Mouse (Mus musculus): ENCODE measurements around the gene Trex2. TPM values are rescaled to one million over a fixed set of nuclear protein-coding genes. Genes with fewer than 3 reads are reported as not detected.
A peak's percentile ranks its signal among the peaks of the same experiment; 100 is the strongest.

Gene Trex2
- polyA plus RNA-seq, 1 experiment from 2014 or later: not detected

DNA sequence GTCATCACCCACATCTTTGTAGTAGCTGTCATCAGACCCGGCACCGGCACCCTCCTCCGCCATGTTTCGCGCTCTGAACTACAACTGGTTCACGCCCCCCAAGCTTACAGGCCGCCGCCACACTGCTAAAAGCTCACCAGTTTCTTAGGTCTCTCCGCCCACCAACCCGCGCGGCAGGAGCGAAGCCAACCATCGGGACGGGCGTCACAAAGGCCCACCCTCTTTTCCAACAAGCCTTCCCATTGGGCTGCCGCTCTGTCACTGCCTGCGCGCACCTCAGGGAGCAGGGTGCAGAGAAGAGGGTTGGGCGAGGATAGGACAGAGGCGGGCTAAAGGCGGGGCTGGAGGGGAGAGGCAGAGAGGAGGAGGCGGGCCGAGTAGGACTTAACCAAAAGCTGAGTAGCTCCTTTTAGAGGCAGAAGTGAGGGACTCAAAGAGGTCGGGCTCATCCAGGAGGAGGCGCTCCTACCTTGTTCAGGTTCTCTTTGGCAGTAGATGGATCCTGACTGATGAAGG, 23.8 kb upstream of the Trex2 start, which contains the start of gene Haus7:
Gene Haus7, minus strand, starts transcription at position 168 of the 516 bp plus-strand sequence.
- Histone ChIP-seq H3K9me3 (ENCODE audit: control insufficient read depth, low read length) (no peaks in the 10 kb centered on the region), H3K27ac (ENCODE audit: low read depth, low read length) (no peak within 1 kb of the TSS), H3K36me3 (ENCODE audit: control insufficient read depth, insufficient read depth, low read length) (no peaks in the 10 kb centered on the region), H3K9ac (ENCODE audit: low read length) (peak within 1 kb of the TSS; percentile 61), H3K4me2 (peak within 1 kb of the TSS; percentile 50), H3K4me1 (ENCODE audit: control insufficient read depth, insufficient read depth, low read length) (no peaks in the 10 kb centered on the region), H3K4me3 (ENCODE audit: low read depth, low read length) (peak within 1 kb of the TSS; percentile 49), H3K27me3 (ENCODE audit: control insufficient read depth, insufficient read depth, low read length) (no peaks in the 10 kb centered on the region)
- 11% methylated on average over 26 of the region's 26 CpGs for WGBS
- ATAC-seq (ENCODE audit: low FRiP score) (peak; percentile 100), DNase-seq (ENCODE audit: low spot score, missing footprints) (peak; percentile 94)

DNA sequence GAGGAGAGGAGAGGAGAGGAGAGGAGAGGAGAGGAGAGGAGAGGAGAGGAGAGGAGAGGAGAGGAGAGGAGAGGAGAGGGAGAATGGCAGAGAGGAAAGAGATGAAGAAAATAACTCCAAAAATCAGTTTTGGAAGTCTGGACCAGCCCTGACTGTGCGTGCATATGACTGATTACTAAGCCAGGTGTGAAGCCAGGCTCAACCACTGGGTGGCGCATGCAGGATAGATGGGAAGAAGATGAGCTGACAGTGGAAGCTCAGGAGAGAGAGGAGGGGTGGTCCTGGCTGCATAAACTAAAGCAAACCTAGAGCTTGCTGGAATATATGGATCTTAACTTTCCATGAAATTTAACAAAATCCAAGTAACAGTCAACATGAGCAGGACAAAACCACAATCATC, 16.8 kb upstream of the Trex2 start:
- Histone ChIP-seq H3K36me3 (ENCODE audit: control insufficient read depth, insufficient read depth, low read length) (no peaks in the 10 kb centered on the region), H3K4me1 (ENCODE audit: control insufficient read depth, insufficient read depth, low read length) (no peaks in the 10 kb centered on the region), H3K4me2 (no peak overlapping the region), H3K9me3 (ENCODE audit: control insufficient read depth, low read length) (no peaks in the 10 kb centered on the region), H3K9ac (ENCODE audit: low read length) (no peak overlapping the region), H3K27ac (ENCODE audit: low read depth, low read length) (no peak overlapping the region), H3K4me3 (ENCODE audit: low read depth, low read length) (no peak overlapping the region), H3K27me3 (ENCODE audit: control insufficient read depth, insufficient read depth, low read length) (no peaks in the 10 kb centered on the region)
- peak; percentile 92 for DNase-seq (ENCODE audit: low spot score, missing footprints)
- ATAC-seq (ENCODE audit: low FRiP score): no peak
- WGBS: 26% methylated on average over 2 of the region's 2 CpGs

DNA sequence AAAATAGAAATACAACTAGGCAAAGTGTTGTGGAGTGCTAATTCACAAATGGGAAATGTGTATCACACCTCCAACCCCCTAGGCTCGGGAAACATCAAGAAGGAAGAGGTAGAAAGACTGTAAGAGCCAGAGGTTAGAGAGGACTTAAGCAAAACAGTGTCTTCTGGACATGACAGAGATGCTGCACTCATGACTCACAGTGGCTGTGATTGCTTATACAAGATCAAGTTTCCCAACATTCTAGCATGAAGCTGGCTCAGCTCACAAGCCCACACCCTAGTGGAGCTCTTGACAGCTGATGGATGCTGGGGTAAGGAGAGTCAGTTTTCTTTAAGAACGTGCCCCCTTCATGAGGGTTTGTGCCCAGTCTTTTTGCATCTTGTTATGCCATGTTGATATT, 6.3 kb upstream of the Trex2 start:
- DNase-seq (ENCODE audit: low spot score, missing footprints) (no peak), ATAC-seq (ENCODE audit: low FRiP score) (no peak)
- no peaks in the 10 kb centered on the region for H3K9me3 ChIP-seq (ENCODE audit: control insufficient read depth, low read length)
- H3K4me2 ChIP-seq: no peak overlapping the region
- no peaks in the 10 kb centered on the region for H3K36me3 ChIP-seq (ENCODE audit: control insufficient read depth, insufficient read depth, low read length)
- no peak overlapping the region for H3K27ac ChIP-seq (ENCODE audit: low read depth, low read length)
- 63% methylated on average over 2 of the region's 2 CpGs for WGBS
- no peak overlapping the region for H3K9ac ChIP-seq (ENCODE audit: low read length)
- H3K27me3 ChIP-seq (ENCODE audit: control insufficient read depth, insufficient read depth, low read length): no peaks in the 10 kb centered on the region
- no peak overlapping the region for H3K4me3 ChIP-seq (ENCODE audit: low read depth, low read length)
- H3K4me1 ChIP-seq (ENCODE audit: control insufficient read depth, insufficient read depth, low read length): no peaks in the 10 kb centered on the region

DNA sequence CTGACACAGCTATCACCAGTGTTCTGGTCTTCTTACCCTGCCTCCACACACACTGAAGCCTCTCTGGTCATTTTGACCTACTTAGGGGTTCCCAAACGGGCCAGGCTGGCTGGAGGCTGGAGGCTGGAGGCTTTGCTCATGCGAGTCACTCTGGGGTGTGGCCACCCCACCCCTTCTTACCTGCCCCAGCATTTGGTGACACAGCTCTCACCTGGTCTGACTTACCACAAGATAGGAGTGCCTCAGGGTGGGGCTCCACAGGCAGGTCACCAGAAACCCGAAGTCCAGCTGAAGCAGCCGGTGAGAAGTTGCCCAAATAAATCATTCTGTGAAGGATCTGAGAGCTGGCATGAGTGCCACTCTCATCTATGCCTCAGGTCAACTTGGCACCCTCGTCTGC, 2.3 kb downstream of the Trex2 start:
- H3K27ac ChIP-seq (ENCODE audit: low read depth, low read length): no peak overlapping the region
- H3K27me3 ChIP-seq (ENCODE audit: control insufficient read depth, insufficient read depth, low read length): no peaks in the 10 kb centered on the region
- H3K4me2 ChIP-seq: no peak overlapping the region
- no peak for ATAC-seq (ENCODE audit: low FRiP score)
- no peaks in the 10 kb centered on the region for H3K36me3 ChIP-seq (ENCODE audit: control insufficient read depth, insufficient read depth, low read length)
- no peak overlapping the region for H3K9ac ChIP-seq (ENCODE audit: low read length)
- no peaks in the 10 kb centered on the region for H3K4me1 ChIP-seq (ENCODE audit: control insufficient read depth, insufficient read depth, low read length)
- H3K4me3 ChIP-seq (ENCODE audit: low read depth, low read length): no peak overlapping the region
- no peak for DNase-seq (ENCODE audit: low spot score, missing footprints)
- WGBS: 84% methylated on average over 5 of the region's 5 CpGs
- H3K9me3 ChIP-seq (ENCODE audit: control insufficient read depth, low read length): no peaks in the 10 kb centered on the region

DNA sequence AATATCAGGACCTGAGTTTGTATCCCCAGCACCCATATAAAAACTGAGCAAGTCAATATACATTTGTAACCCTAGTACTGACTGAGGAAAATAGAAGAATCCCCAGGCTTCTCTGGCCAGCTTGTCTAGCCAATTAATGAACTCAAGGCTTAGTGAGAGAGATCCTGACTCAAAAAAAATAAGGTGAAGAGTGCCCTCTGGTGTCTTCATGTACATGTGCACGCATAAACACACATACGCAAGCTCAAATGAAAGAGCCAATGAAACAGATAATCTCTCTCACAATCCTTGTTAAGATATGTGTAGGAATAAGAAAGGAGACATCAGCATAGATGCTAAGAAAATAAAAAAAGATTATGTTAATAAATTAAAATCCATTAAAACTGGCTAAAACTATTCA, 5.1 kb downstream of the Trex2 start:
- H3K9ac ChIP-seq (ENCODE audit: low read length): no peak overlapping the region
- H3K4me2 ChIP-seq: no peak overlapping the region
- H3K36me3 ChIP-seq (ENCODE audit: control insufficient read depth, insufficient read depth, low read length): no peaks in the 10 kb centered on the region
- ATAC-seq (ENCODE audit: low FRiP score) (no peak), DNase-seq (ENCODE audit: low spot score, missing footprints) (no peak)
- no peak overlapping the region for H3K27ac ChIP-seq (ENCODE audit: low read depth, low read length)
- no peaks in the 10 kb centered on the region for H3K9me3 ChIP-seq (ENCODE audit: control insufficient read depth, low read length)
- 75% methylated on average over 2 of the region's 2 CpGs for WGBS
- H3K4me1 ChIP-seq (ENCODE audit: control insufficient read depth, insufficient read depth, low read length): no peaks in the 10 kb centered on the region
- H3K27me3 ChIP-seq (ENCODE audit: control insufficient read depth, insufficient read depth, low read length): no peaks in the 10 kb centered on the region
- H3K4me3 ChIP-seq (ENCODE audit: low read depth, low read length): no peak overlapping the region

DNA sequence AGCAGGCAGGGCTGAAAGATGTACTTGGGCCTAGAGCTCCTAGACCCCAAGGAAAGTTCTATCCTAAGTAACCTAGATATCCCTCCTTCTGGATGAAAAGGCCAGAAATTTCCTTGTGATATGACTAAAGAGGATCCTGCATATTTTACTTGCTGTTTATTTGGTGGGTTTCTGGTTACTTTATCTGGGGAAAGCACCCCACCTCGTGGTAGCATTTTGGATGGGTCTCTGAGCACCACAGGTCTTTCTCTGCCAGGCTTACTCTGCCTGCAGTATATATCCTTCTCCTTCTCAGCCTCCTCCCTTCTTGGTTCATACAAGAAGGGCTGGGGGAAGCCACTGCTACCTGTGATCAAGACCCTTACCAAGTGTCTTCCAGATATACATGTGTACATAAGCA, 22.4 kb downstream of the Trex2 start:
- H3K9me3 ChIP-seq (ENCODE audit: control insufficient read depth, low read length): no peaks in the 10 kb centered on the region
- 29% methylated on average over 1 of the region's 1 CpGs for WGBS
- no peak overlapping the region for H3K4me3 ChIP-seq (ENCODE audit: low read depth, low read length)
- H3K27ac ChIP-seq (ENCODE audit: low read depth, low read length): no peak overlapping the region
- H3K27me3 ChIP-seq (ENCODE audit: control insufficient read depth, insufficient read depth, low read length): no peaks in the 10 kb centered on the region
- no peak overlapping the region for H3K9ac ChIP-seq (ENCODE audit: low read length)
- ATAC-seq (ENCODE audit: low FRiP score): no peak
- no peak overlapping the region for H3K4me2 ChIP-seq
- no peaks in the 10 kb centered on the region for H3K4me1 ChIP-seq (ENCODE audit: control insufficient read depth, insufficient read depth, low read length)
- no peaks in the 10 kb centered on the region for H3K36me3 ChIP-seq (ENCODE audit: control insufficient read depth, insufficient read depth, low read length)
- DNase-seq (ENCODE audit: low spot score, missing footprints): no peak

DNA sequence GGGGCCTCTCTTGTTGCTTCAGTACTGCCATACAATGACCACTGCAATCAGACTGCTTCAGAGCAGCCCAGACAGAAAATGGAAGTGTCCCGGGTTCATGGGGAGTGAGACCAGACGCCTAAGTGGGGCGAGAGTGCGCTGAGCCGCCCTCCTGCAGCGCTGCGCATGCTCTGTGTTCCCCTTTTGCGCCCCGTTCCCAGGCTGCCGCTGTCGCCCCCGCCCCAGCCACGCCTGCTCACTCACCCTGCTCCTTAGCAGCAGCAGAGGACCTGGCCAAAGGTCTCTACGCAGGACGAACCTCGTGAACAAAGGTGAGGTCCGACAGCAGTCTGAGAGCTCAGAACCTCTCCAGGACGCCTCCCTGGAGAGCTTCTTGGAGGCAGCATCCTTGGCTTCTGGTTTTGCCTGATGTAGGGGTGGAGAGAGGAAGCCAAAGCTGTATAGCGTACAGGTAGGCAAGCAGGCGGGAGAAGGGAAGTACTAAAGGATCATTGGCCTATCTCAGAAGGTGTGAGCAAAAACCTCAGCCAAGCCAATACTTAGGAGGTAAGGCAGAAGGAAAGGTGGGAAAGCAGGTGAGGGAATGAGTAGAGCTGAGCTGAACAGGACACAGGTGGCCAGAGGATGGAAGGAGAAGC, 24.1 kb downstream of the Trex2 start, which contains the start of gene Zfp92:
Gene Zfp92, plus strand, starts transcription at position 217 of the 638 bp plus-strand sequence.
- 17% methylated on average over 20 of the region's 20 CpGs for WGBS
- Histone ChIP-seq H3K9me3 (ENCODE audit: control insufficient read depth, low read length) (no peaks in the 10 kb centered on the region), H3K9ac (ENCODE audit: low read length) (peak within 1 kb of the TSS; percentile 24; the same call in 1 of the 2 replicates), H3K4me3 (ENCODE audit: low read depth, low read length) (peak within 1 kb of the TSS; percentile 15; the same call in 1 of the 2 replicates), H3K4me2 (peak within 1 kb of the TSS; percentile 36), H3K36me3 (ENCODE audit: control insufficient read depth, insufficient read depth, low read length) (no peaks in the 10 kb centered on the region), H3K27ac (ENCODE audit: low read depth, low read length) (no peak within 1 kb of the TSS), H3K27me3 (ENCODE audit: control insufficient read depth, insufficient read depth, low read length) (no peaks in the 10 kb centered on the region), H3K4me1 (ENCODE audit: control insufficient read depth, insufficient read depth, low read length) (no peaks in the 10 kb centered on the region)
- ATAC-seq (ENCODE audit: low FRiP score) (no peak), DNase-seq (ENCODE audit: low spot score, missing footprints) (no peak)

DNA sequence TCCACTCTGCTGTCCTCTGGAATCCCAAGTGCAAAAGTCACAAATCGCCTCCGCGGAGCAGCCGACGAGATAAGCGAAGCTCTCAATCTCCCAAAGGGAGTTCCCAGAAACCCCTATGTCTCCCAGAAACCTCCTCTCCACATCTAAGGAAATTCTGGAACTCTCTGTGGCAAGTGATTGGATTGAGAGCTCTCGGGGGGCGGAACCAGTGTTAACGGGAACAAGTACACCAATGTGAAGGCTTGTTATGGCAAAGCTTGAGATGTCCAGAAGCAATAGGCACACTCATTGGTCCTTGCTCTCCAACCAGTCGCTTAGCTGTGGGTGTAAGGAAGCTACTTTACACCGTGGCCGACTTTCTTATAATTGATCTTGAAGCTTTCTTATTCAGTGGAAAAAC, 33.5 kb downstream of the Trex2 start:
- no peak overlapping the region for H3K4me3 ChIP-seq (ENCODE audit: low read depth, low read length)
- H3K27me3 ChIP-seq (ENCODE audit: control insufficient read depth, insufficient read depth, low read length): no peaks in the 10 kb centered on the region
- ATAC-seq (ENCODE audit: low FRiP score) (no peak), DNase-seq (ENCODE audit: low spot score, missing footprints) (no peak)
- H3K36me3 ChIP-seq (ENCODE audit: control insufficient read depth, insufficient read depth, low read length): no peaks in the 10 kb centered on the region
- WGBS: 90% methylated on average over 12 of the region's 12 CpGs
- H3K27ac ChIP-seq (ENCODE audit: low read depth, low read length): no peak overlapping the region
- H3K4me1 ChIP-seq (ENCODE audit: control insufficient read depth, insufficient read depth, low read length): no peaks in the 10 kb centered on the region
- no peak overlapping the region for H3K9ac ChIP-seq (ENCODE audit: low read length)
- H3K9me3 ChIP-seq (ENCODE audit: control insufficient read depth, low read length): no peaks in the 10 kb centered on the region
- no peak overlapping the region for H3K4me2 ChIP-seq

DNA sequence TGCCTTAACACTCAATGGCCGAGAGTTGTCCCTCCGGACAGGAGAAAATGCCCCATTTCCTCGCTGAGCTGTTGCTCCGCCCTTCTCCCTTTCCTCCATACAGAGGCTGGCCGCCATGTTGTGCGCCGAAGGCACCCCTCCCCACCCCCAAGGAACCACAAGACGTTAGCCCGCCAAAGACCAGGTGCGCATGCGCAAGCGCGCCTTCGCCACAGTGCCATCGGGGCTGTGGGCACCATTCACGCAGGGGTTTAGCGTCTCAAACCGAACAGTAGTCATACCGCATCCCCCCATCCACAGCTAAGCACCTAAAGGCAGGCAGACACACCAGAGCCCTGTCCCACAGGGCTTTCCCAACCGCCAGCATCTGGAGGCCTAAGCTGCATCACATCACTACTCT, 34.2 kb downstream of the Trex2 start:
- Histone ChIP-seq H3K27me3 (ENCODE audit: control insufficient read depth, insufficient read depth, low read length) (no peaks in the 10 kb centered on the region), H3K36me3 (ENCODE audit: control insufficient read depth, insufficient read depth, low read length) (no peaks in the 10 kb centered on the region), H3K27ac (ENCODE audit: low read depth, low read length) (no peak overlapping the region), H3K4me2 (no peak overlapping the region), H3K4me3 (ENCODE audit: low read depth, low read length) (no peak overlapping the region), H3K4me1 (ENCODE audit: control insufficient read depth, insufficient read depth, low read length) (no peaks in the 10 kb centered on the region), H3K9me3 (ENCODE audit: control insufficient read depth, low read length) (no peaks in the 10 kb centered on the region), H3K9ac (ENCODE audit: low read length) (no peak overlapping the region)
- ATAC-seq (ENCODE audit: low FRiP score) (no peak), DNase-seq (ENCODE audit: low spot score, missing footprints) (no peak)
- 93% methylated on average over 20 of the region's 20 CpGs for WGBS

Measured in midbrain, embryonic 11.5 days (tissue).